Mouse (Mus musculus): ENCODE measurements around the gene Ttc21b.
"Not testable (repeated sequence)": the region's sequence is repeated elsewhere in the genome, so short reads cannot be mapped to it uniquely, and the experiment has no call there.

- TF ChIP-seq CTCF (IDR thresholded peaks at IDR 0.05; ENCODE audit: low read depth); EP300 (optimal IDR thresholded peaks at IDR 0.05): not testable (repeated sequence)
Observed at GRCm38 (mm10) chr2:66189197-66189596, 67.2 kb downstream of the Ttc21b start.
